Mouse (Mus musculus): ENCODE data around the gene Cc2d2b. TPM values are rescaled to one million over a fixed set of nuclear protein-coding genes. Genes with fewer than 3 reads are reported as not detected.
A peak's percentile ranks its signal among the peaks of the same experiment; 100 is the strongest.

Cc2d2b gene
- polyA plus RNA-seq, 1 experiment from 2014 or later, result 0.12 TPM

DNA sequence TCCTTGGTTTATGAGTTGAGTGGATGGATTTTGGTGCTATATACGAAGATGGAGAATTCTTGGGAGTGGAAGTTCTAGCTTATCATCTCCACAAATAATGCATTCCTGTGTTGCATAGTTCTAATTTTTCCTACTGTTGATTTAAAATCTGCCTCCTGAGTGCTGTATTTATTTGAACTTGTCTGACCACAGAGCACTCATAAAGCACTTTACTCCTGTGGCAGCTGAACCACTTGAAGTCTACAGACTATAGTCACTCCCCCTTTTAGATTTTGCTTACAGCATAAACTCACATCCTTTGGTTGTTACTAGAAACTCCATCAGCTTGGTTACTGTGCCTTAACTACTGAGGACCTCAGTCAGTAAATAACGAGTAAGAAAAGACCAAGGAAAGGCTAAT is 18.6 kb downstream of the Cc2d2b start:
- Histone ChIP-seq H3K4me2 (replicated peaks; ENCODE audit: low read depth) (no peak overlapping the region), H3K4me1 (replicated peaks; ENCODE audit: control insufficient read depth, insufficient read depth) (no peaks in the 10 kb centered on the region), H3K36me3 (ENCODE audit: control insufficient read depth, insufficient read depth, low read length) (no peaks in the 10 kb centered on the region), H3K9ac (ENCODE audit: low read length) (no peak overlapping the region), H3K9me3 (ENCODE audit: control insufficient read depth, low read length) (no peaks in the 10 kb centered on the region), H3K4me3 (ENCODE audit: low read depth, low read length) (no peak overlapping the region), H3K27me3 (ENCODE audit: control insufficient read depth, insufficient read depth, low read length) (no peaks in the 10 kb centered on the region), H3K27ac (replicated peaks) (no peak overlapping the region)
- DNase-seq (ENCODE audit: low spot score), result no peak
- no peak for ATAC-seq (ENCODE audit: low FRiP score, low TSS enrichment)
- TF ChIP-seq EP300 (optimal IDR thresholded peaks at IDR 0.05) (no peak), CTCF (IDR thresholded peaks at IDR 0.05; ENCODE audit: low read depth) (no peak)
- 66% methylated on average over 2 of the region's 2 CpGs for WGBS

DNA sequence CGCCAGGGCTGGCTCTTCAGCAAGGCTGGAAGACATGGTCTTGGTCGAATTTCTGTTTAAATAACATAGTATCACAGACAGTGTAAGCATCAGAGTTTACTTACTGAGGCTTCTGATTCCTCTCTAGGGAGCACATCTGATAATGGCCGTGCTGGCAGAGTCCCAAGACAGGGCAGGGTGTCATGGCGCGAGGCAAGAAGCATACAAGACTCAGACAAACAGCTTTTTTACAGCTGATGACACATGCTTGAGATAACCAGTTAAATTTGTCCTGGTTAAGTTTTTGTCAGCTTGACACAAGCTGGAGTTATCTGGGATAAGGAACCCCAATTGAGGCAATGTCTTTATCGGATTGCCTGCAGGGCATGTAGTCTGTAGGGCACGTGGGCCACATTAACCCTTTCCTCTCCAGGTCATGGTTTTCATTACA is 20.8 kb downstream of the Cc2d2b start:
- no peaks in the 10 kb centered on the region for H3K27me3 ChIP-seq (ENCODE audit: control insufficient read depth, insufficient read depth, low read length)
- no peak overlapping the region for H3K9ac ChIP-seq (ENCODE audit: low read length)
- WGBS, result 22% methylated on average over 7 of the region's 7 CpGs
- H3K4me3 ChIP-seq (ENCODE audit: low read depth, low read length), result no peak overlapping the region
- ATAC-seq (ENCODE audit: low FRiP score, low TSS enrichment) (peak; percentile 67; the same call in 1 of the 2 replicates), DNase-seq (ENCODE audit: low spot score) (no peak)
- H3K27ac ChIP-seq (replicated peaks), result no peak overlapping the region
- no peaks in the 10 kb centered on the region for H3K9me3 ChIP-seq (ENCODE audit: control insufficient read depth, low read length)
- TF ChIP-seq CTCF (IDR thresholded peaks at IDR 0.05; ENCODE audit: low read depth) (no peak), EP300 (optimal IDR thresholded peaks at IDR 0.05) (no peak)
- no peaks in the 10 kb centered on the region for H3K36me3 ChIP-seq (ENCODE audit: control insufficient read depth, insufficient read depth, low read length)
- H3K4me2 ChIP-seq (replicated peaks; ENCODE audit: low read depth), result no peak overlapping the region
- no peaks in the 10 kb centered on the region for H3K4me1 ChIP-seq (replicated peaks; ENCODE audit: control insufficient read depth, insufficient read depth)

DNA sequence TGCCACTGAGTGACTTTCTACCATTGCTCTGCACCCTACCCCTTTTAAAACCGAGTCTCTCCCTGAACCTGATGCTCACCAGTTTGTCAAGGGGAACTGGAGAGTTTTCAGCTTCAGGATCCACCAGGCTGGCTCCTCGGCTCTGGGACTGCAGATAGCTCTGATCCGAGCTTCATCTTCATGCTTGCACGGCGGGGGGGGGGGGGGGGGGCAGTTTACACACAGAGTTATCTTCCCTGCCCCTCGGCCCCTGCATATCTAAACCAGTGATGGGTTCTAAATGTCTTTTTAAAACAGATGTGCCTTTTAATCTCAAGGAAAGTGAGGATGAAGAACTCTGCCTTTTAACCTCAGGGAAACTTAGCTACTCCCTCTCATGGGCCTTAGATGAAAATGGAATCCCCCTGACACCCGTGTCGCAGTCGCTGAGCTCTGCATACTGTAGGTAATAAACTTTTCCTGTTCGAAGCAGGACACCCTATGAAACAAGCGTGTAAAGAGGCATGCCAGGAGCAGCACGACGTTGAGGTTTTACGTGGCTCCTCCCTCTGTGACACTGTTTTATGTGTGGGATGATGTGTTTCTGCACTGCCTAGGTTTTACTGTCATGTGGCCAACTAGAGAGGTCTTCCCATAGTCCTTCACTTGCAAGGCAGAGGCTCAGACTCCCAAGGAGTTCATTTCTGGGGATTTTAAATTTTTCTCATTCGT is 39.6 kb downstream of the Cc2d2b start:
- no peak for TF ChIP-seq EP300 (optimal IDR thresholded peaks at IDR 0.05)
- Histone ChIP-seq H3K4me1 (replicated peaks; ENCODE audit: control insufficient read depth, insufficient read depth) (no peaks in the 10 kb centered on the region), H3K9ac (ENCODE audit: low read length) (no peak overlapping the region), H3K36me3 (ENCODE audit: control insufficient read depth, insufficient read depth, low read length) (no peaks in the 10 kb centered on the region), H3K4me3 (ENCODE audit: low read depth, low read length) (no peak overlapping the region), H3K27me3 (ENCODE audit: control insufficient read depth, insufficient read depth, low read length) (no peaks in the 10 kb centered on the region), H3K4me2 (replicated peaks; ENCODE audit: low read depth) (no peak overlapping the region), H3K27ac (replicated peaks) (no peak overlapping the region), H3K9me3 (ENCODE audit: control insufficient read depth, low read length) (no peaks in the 10 kb centered on the region)
- DNase-seq (ENCODE audit: low spot score), result no peak
- 68% methylated on average over 13 of the region's 15 CpGs for WGBS
- no peak for ATAC-seq (ENCODE audit: low FRiP score, low TSS enrichment)

DNA sequence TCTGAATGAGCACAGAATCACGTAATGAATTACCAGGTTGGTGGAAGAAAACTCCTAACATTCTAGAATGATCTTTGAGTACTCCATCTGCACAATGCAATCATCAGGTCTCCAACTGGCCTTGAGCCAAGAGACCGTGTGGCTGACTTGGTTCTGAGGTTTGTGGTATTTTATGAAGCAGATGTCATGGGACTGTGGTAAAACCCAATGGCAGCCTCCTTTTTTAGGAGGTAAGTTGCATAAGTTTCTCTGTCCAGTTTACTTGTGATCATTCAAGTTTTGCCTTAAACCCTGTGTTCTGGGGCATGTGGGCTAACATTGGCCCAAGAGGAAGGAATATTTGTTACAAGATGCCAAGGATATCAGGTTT is 40.1 kb downstream of the Cc2d2b start:
- DNase-seq (ENCODE audit: low spot score) (no peak), ATAC-seq (ENCODE audit: low FRiP score, low TSS enrichment) (no peak)
- 59% methylated on average over 2 of the region's 2 CpGs for WGBS
- TF ChIP-seq EP300 (optimal IDR thresholded peaks at IDR 0.05), result no peak
- TF ChIP-seq CTCF (IDR thresholded peaks at IDR 0.05; ENCODE audit: low read depth), result no peak
- no peak overlapping the region for H3K27ac ChIP-seq (replicated peaks)
- H3K9ac ChIP-seq (ENCODE audit: low read length), result no peak overlapping the region
- no peak overlapping the region for H3K4me2 ChIP-seq (replicated peaks; ENCODE audit: low read depth)
- H3K36me3 ChIP-seq (ENCODE audit: control insufficient read depth, insufficient read depth, low read length), result no peaks in the 10 kb centered on the region
- H3K9me3 ChIP-seq (ENCODE audit: control insufficient read depth, low read length), result no peaks in the 10 kb centered on the region
- H3K4me3 ChIP-seq (ENCODE audit: low read depth, low read length), result no peak overlapping the region
- H3K27me3 ChIP-seq (ENCODE audit: control insufficient read depth, insufficient read depth, low read length), result no peaks in the 10 kb centered on the region
- no peaks in the 10 kb centered on the region for H3K4me1 ChIP-seq (replicated peaks; ENCODE audit: control insufficient read depth, insufficient read depth)

DNA sequence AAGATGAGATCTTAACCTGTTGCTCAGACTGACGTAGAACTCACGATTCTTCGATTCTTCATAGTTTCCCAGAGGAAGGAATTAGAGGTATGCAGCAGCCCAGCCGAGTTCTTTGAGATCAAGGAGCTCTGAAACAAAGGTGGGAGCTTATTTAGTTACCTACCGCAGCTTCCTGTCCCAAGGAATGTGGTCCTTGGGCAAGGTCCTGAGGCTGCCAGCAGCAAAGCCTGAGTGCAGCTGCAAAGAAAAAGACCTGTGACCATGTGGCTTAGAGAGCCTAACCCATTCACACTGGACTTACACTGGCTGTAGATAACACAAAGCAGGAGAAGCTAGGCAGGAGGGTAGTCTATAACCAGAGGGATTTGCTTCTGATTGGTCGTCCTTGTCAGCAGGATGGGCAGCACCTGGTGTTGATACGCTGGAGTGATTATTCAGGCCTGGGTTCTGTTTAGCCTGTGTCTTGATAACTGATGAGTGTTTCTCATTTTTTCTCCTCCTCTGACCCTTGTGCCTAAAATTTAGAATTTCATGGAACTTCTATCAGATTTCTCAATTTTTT is 56.7 kb downstream of the Cc2d2b start:
- no peak overlapping the region for H3K27ac ChIP-seq (replicated peaks)
- DNase-seq (ENCODE audit: low spot score), result no peak

DNA sequence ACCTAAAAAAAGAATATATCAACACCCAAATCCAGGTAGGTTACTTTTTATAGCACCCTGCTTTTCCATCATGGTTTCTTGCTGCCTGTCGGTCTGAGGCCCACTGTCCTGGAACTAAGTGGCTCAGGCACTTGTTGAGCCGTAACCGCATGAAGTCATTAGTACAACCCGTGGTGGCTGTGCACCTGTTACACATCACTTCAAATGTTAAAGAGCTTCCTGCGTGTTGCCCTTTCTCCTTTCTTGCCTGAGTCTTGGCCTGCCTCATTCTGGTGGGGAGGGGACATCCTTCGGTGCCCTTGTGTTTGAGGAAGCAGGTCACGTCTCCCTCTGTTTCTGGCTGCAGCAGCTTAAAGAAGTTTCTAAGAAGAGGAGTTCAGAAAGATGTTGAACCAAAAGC is 61.3 kb downstream of the Cc2d2b start:
- DNase-seq (ENCODE audit: low spot score) (no peak), ATAC-seq (ENCODE audit: low FRiP score, low TSS enrichment) (no peak)
- 75% methylated on average over 7 of the region's 7 CpGs for WGBS
- Histone ChIP-seq H3K9me3 (ENCODE audit: control insufficient read depth, low read length) (no peaks in the 10 kb centered on the region), H3K4me1 (replicated peaks; ENCODE audit: control insufficient read depth, insufficient read depth) (no peaks in the 10 kb centered on the region), H3K9ac (ENCODE audit: low read length) (no peak overlapping the region), H3K4me3 (ENCODE audit: low read depth, low read length) (no peak overlapping the region), H3K36me3 (ENCODE audit: control insufficient read depth, insufficient read depth, low read length) (no peaks in the 10 kb centered on the region), H3K27ac (replicated peaks) (no peak overlapping the region), H3K4me2 (replicated peaks; ENCODE audit: low read depth) (no peak overlapping the region), H3K27me3 (ENCODE audit: control insufficient read depth, insufficient read depth, low read length) (no peaks in the 10 kb centered on the region)
- TF ChIP-seq EP300 (optimal IDR thresholded peaks at IDR 0.05), result no peak
- no peak for TF ChIP-seq CTCF (IDR thresholded peaks at IDR 0.05; ENCODE audit: low read depth)

More for the DNA sequence above, 56.7 kb downstream of the Cc2d2b start:
- no peak for ATAC-seq (ENCODE audit: low FRiP score, low TSS enrichment)
- no peaks in the 10 kb centered on the region for H3K36me3 ChIP-seq (ENCODE audit: control insufficient read depth, insufficient read depth, low read length)
- no peak overlapping the region for H3K4me2 ChIP-seq (replicated peaks; ENCODE audit: low read depth)
- H3K4me1 ChIP-seq (replicated peaks; ENCODE audit: control insufficient read depth, insufficient read depth), result no peaks in the 10 kb centered on the region
- no peak overlapping the region for H3K9ac ChIP-seq (ENCODE audit: low read length)
- no peaks in the 10 kb centered on the region for H3K27me3 ChIP-seq (ENCODE audit: control insufficient read depth, insufficient read depth, low read length)
- no peak overlapping the region for H3K4me3 ChIP-seq (ENCODE audit: low read depth, low read length)
- WGBS, result 25% methylated on average over 7 of the region's 7 CpGs
- TF ChIP-seq CTCF (IDR thresholded peaks at IDR 0.05; ENCODE audit: low read depth) (no peak), EP300 (optimal IDR thresholded peaks at IDR 0.05) (no peak)
- no peaks in the 10 kb centered on the region for H3K9me3 ChIP-seq (ENCODE audit: control insufficient read depth, low read length)
